Mouse (Mus musculus) ES-Bruce4 (cell line): ENCODE measurements around the gene Ccdc155.

ENCODE experiments used
- EP300 ChIP-seq: IDR thresholded peaks from 2 replicates; pipeline ENCODE4 v1.6.1; 2011; ENCODE audit warnings: low read depth, low read length; ENCODE audit not compliant: insufficient read depth
- POLR2A ChIP-seq: IDR thresholded peaks from one replicate; pipeline ENCODE4 v1.8.1; 2011; ENCODE audit warnings: low read length; ENCODE audit not compliant: insufficient read depth

GRCm38 (mm10) chr7:45193406-45193805 lies 11.3 kb downstream of the Ccdc155 start:
- TF ChIP-seq EP300 = no peak
- TF ChIP-seq POLR2A = no peak
